Mouse (Mus musculus) T-helper 1 cell (primary cell): ENCODE results near the gene Rnf144b.

ENCODE experiments used
- in situ Hi-C: fragments of 300-600 bp; cut with MboI, MseI; formaldehyde crosslinking; loops from one replicate; pipeline ENCODE4 v1.15.1; 2025; ENCODE audit warnings: high pct_unique_total_duplicates

Rnf144b gene

GRCm38 (mm10) chr13:47259297-47259696, 136.8 kb downstream of the Rnf144b start:
- in situ Hi-C loops = no loop called here

- in situ Hi-C loops = no loop called here
These were observed 139.5 kb downstream of the Rnf144b start for GRCm38 (mm10) chr13:47261961-47262360.

GRCm38 (mm10) chr13:47264382-47264781, 141.9 kb downstream of the Rnf144b start:
- in situ Hi-C loops = no loop called here

GRCm38 (mm10) chr13:47266411-47266810, 144.0 kb downstream of the Rnf144b start:
- in situ Hi-C loops = no loop called here

GRCm38 (mm10) chr13:47268227-47268626, 145.8 kb downstream of the Rnf144b start:
- in situ Hi-C loops = no loop called here

GRCm38 (mm10) chr13:47272928-47273327, 150.5 kb downstream of the Rnf144b start:
- in situ Hi-C loops = no loop called here

- in situ Hi-C loops = no loop called here
These were observed 151.0 kb downstream of the Rnf144b start for GRCm38 (mm10) chr13:47273487-47273886.

GRCm38 (mm10) chr13:47274139-47274538, 151.7 kb downstream of the Rnf144b start:
- in situ Hi-C loops = no loop called here

- in situ Hi-C loops = no loop called here
These were observed 154.8 kb downstream of the Rnf144b start for GRCm38 (mm10) chr13:47277000-47277823.

GRCm38 (mm10) chr13:47277824-47278290, 155.4 kb downstream of the Rnf144b start:
- in situ Hi-C loops = no loop called here

- in situ Hi-C loops = no loop called here
These were observed 159.8 kb downstream of the Rnf144b start for GRCm38 (mm10) chr13:47282221-47282620.

GRCm38 (mm10) chr13:47288449-47288848, 166.0 kb downstream of the Rnf144b start:
- in situ Hi-C loops = loop anchor here (5.0 kb wide), 1 partner anchor 136 kb away; no protein-coding TSS in a partner anchor

GRCm38 (mm10) chr13:47296465-47296864, 174.0 kb downstream of the Rnf144b start:
- in situ Hi-C loops = no loop called here
